Mouse (Mus musculus): ENCODE measurements around the gene Map3k14. TPM values are rescaled to one million over a fixed set of nuclear protein-coding genes. Genes with fewer than 3 reads are reported as not detected.
A peak's percentile ranks its signal among the peaks of the same experiment; 100 is the strongest.
"Not testable (repeated sequence)": the region's sequence is repeated elsewhere in the genome, so short reads cannot be mapped to it uniquely, and the experiment has no call there.

The Map3k14 gene
- polyA plus RNA-seq, 2 experiments: 0.18 to 0.47 TPM

GRCm38 (mm10) chr11:103229608-103230007, 37.7 kb downstream of the Map3k14 start:
- peak; percentile 26 for TF ChIP-seq CTCF (IDR thresholded peaks at IDR 0.05; ENCODE audit: low read depth)
- no peak for TF ChIP-seq EP300 (IDR thresholded peaks at IDR 0.05; ENCODE audit: low read depth)
- no peaks in the 10 kb centered on the region for H3K9me3 ChIP-seq (ENCODE audit: control insufficient read depth, low read length)
- H3K4me2 ChIP-seq (ENCODE audit: low read depth): no peak overlapping the region
- no peak overlapping the region for H3K27ac ChIP-seq
- no peak for DNase-seq (ENCODE audit: low read depth in 3 of 3, low spot score in 3 of 3)
- no peak overlapping the region for H3K4me3 ChIP-seq (ENCODE audit: insufficient read depth in 1 of 2, low read depth in 2 of 2, low read length in 2 of 2)
- H3K27me3 ChIP-seq (ENCODE audit: control insufficient read depth, insufficient read depth, low read length): no peaks in the 10 kb centered on the region
- no peak for ATAC-seq (ENCODE audit: insufficient read depth)
- no peak overlapping the region for H3K9ac ChIP-seq (replicated peaks)
- WGBS (ENCODE audit: insufficient replicate concordance): 88% methylated on average over 2 of the region's 2 CpGs
- no peaks in the 10 kb centered on the region for H3K4me1 ChIP-seq (replicated peaks; ENCODE audit: control insufficient read depth in 2 of 2, insufficient read depth in 2 of 2, low read length in 1 of 2)
- H3K36me3 ChIP-seq (replicated peaks; ENCODE audit: control insufficient read depth, insufficient read depth, low read depth): no peaks in the 10 kb centered on the region

DNA sequence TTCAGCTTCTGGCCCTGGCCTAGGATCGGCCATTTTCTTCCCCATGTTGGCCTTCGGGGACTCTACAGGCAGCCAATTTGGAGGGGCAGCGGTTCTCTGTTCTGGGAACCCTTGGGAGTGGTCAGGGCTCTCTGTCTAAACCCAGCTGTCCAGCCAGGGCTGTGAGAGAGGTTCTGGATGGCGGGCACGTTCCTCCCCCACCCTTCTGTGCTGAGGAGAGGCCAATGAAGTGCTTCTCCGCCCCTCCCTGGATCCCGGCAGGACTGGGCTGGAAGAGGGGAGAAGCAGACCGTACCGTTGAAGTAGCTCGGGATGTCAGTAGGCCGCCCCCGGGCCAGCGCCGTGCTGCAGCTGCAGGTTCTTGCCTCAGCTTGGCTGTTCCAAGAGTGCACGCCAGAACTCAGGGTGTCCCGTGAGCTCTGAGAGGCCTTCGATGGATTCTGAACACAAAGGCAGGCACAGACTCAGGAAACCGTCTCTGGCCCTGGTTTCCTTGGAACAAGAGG, 43.3 kb downstream of the Map3k14 start:
- no peak overlapping the region for H3K4me2 ChIP-seq (ENCODE audit: low read depth)
- no peaks in the 10 kb centered on the region for H3K4me1 ChIP-seq (replicated peaks; ENCODE audit: control insufficient read depth in 2 of 2, insufficient read depth in 2 of 2, low read length in 1 of 2)
- ATAC-seq (ENCODE audit: insufficient read depth): no peak
- no peaks in the 10 kb centered on the region for H3K27me3 ChIP-seq (ENCODE audit: control insufficient read depth, insufficient read depth, low read length)
- H3K9me3 ChIP-seq (ENCODE audit: control insufficient read depth, low read length): no peaks in the 10 kb centered on the region
- WGBS (ENCODE audit: insufficient replicate concordance): 72% methylated on average over 18 of the region's 18 CpGs
- no peaks in the 10 kb centered on the region for H3K36me3 ChIP-seq (replicated peaks; ENCODE audit: control insufficient read depth, insufficient read depth, low read depth)
- H3K4me3 ChIP-seq (ENCODE audit: insufficient read depth in 1 of 2, low read depth in 2 of 2, low read length in 2 of 2): no peak overlapping the region
- TF ChIP-seq EP300 (IDR thresholded peaks at IDR 0.05; ENCODE audit: low read depth): no peak
- no peak for TF ChIP-seq CTCF (IDR thresholded peaks at IDR 0.05; ENCODE audit: low read depth)
- no peak overlapping the region for H3K9ac ChIP-seq (replicated peaks)
- DNase-seq (ENCODE audit: low read depth in 3 of 3, low spot score in 3 of 3): no peak
- H3K27ac ChIP-seq: no peak overlapping the region

DNA sequence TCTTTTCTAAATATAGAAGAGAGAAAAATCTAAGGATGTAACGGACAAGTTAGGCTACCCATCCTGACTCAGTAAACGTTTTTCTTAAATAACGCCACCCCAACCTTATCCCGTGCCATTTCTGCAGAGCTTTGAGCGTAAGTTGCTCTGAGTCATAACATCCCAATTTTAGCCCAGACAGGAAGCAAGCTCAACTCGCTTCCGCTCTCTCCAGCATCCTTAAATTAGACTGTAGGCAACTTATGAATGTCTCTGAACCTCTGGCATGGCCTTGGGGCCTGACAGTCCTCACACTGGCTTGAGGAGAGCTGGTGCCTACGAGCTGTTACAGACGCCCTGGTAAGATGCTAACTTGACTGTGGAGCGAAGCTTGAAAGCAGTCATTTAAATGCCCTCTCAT, 43.8 kb downstream of the Map3k14 start:
- Histone ChIP-seq H3K27me3 (ENCODE audit: control insufficient read depth, insufficient read depth, low read length) (no peaks in the 10 kb centered on the region), H3K4me2 (ENCODE audit: low read depth) (no peak overlapping the region), H3K9me3 (ENCODE audit: control insufficient read depth, low read length) (no peaks in the 10 kb centered on the region), H3K9ac (replicated peaks) (no peak overlapping the region), H3K4me1 (replicated peaks; ENCODE audit: control insufficient read depth in 2 of 2, insufficient read depth in 2 of 2, low read length in 1 of 2) (no peaks in the 10 kb centered on the region; a peak in 1 of 4 replicates), H3K27ac (no peak overlapping the region), H3K4me3 (ENCODE audit: insufficient read depth in 1 of 2, low read depth in 2 of 2, low read length in 2 of 2) (no peak overlapping the region), H3K36me3 (replicated peaks; ENCODE audit: control insufficient read depth, insufficient read depth, low read depth) (no peaks in the 10 kb centered on the region)
- DNase-seq (ENCODE audit: low read depth in 3 of 3, low spot score in 3 of 3) (no peak), ATAC-seq (ENCODE audit: insufficient read depth) (no peak)
- 58% methylated on average over 10 of the region's 10 CpGs for WGBS (ENCODE audit: insufficient replicate concordance)
- TF ChIP-seq CTCF (IDR thresholded peaks at IDR 0.05; ENCODE audit: low read depth): no peak
- TF ChIP-seq EP300 (IDR thresholded peaks at IDR 0.05; ENCODE audit: low read depth): no peak

DNA sequence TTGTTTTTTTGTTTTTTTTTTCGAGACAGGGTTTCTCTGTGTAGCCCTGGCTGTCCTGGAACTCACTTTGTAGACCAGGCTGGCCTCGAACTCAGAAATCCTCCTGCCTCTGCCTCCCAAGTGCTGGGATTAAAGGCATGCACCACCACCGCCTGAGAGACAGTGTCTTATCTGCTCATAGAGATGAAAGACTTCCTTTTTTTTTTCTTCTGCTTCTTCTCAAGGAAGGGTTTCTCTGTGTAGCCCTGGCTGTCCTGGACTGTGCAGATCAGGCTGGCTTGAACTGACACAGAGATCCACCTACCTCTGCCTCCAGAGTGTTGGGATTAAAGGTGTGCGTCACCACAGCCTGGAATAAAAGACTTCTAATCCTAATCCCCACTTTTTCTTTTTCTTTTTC, 44.6 kb downstream of the Map3k14 start:
- 34% methylated on average over 4 of the region's 4 CpGs for WGBS (ENCODE audit: insufficient replicate concordance)
- not testable (repeated sequence) for ATAC-seq (ENCODE audit: insufficient read depth); H3K9ac ChIP-seq (replicated peaks); H3K27ac ChIP-seq; H3K4me3 ChIP-seq (ENCODE audit: insufficient read depth in 1 of 2, low read depth in 2 of 2, low read length in 2 of 2); H3K4me1 ChIP-seq (replicated peaks; ENCODE audit: control insufficient read depth in 2 of 2, insufficient read depth in 2 of 2, low read length in 1 of 2); DNase-seq (ENCODE audit: low read depth in 3 of 3, low spot score in 3 of 3); H3K4me2 ChIP-seq (ENCODE audit: low read depth); H3K9me3 ChIP-seq (ENCODE audit: control insufficient read depth, low read length); H3K36me3 ChIP-seq (replicated peaks; ENCODE audit: control insufficient read depth, insufficient read depth, low read depth); H3K27me3 ChIP-seq (ENCODE audit: control insufficient read depth, insufficient read depth, low read length)

DNA sequence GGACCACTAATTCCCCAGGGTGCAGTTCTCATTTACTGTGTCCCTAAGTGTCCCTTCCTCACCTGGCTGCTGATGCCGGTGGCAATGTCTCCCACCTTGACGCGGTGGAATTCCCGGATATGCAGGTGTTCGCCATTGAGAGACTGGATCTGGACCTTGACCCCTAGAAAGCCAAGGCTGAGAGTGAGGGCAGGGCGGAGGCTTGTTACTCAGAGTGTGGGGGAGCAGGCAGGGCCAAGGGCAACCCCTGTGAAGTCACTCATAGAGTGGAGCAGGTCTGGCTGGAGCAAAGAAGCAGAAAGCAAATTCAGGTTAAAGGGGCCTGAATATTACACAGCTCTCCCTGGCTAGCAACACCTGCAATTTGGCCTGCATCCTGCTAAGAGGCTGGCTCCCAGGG, 45.8 kb downstream of the Map3k14 start:
- Histone ChIP-seq H3K9ac (replicated peaks) (no peak overlapping the region), H3K27ac (no peak overlapping the region), H3K9me3 (ENCODE audit: control insufficient read depth, low read length) (no peaks in the 10 kb centered on the region), H3K36me3 (replicated peaks; ENCODE audit: control insufficient read depth, insufficient read depth, low read depth) (no peaks in the 10 kb centered on the region), H3K4me2 (ENCODE audit: low read depth) (no peak overlapping the region), H3K4me1 (replicated peaks; ENCODE audit: control insufficient read depth in 2 of 2, insufficient read depth in 2 of 2, low read length in 1 of 2) (no peaks in the 10 kb centered on the region; a peak in 2 of 4 replicates), H3K4me3 (ENCODE audit: insufficient read depth in 1 of 2, low read depth in 2 of 2, low read length in 2 of 2) (no peak overlapping the region), H3K27me3 (ENCODE audit: control insufficient read depth, insufficient read depth, low read length) (no peaks in the 10 kb centered on the region)
- DNase-seq (ENCODE audit: low read depth in 3 of 3, low spot score in 3 of 3): no peak
- TF ChIP-seq CTCF (IDR thresholded peaks at IDR 0.05; ENCODE audit: low read depth) (no peak), EP300 (IDR thresholded peaks at IDR 0.05; ENCODE audit: low read depth) (no peak)
- WGBS (ENCODE audit: insufficient replicate concordance): 76% methylated on average over 6 of the region's 6 CpGs
- no peak for ATAC-seq (ENCODE audit: insufficient read depth)

Data from liver, embryonic 14.5 days (tissue).